Mouse (Mus musculus) kidney, embryonic 14.5 days (tissue): ENCODE data around the gene Npw. TPM values are rescaled to one million over a fixed set of nuclear protein-coding genes. Genes with fewer than 3 reads are reported as not detected.
"Not testable (repeated sequence)": the region's sequence is repeated elsewhere in the genome, so short reads cannot be mapped to it uniquely, and the experiment has no call there.

Experiments used
- ATAC-seq: fragments of 200-750 bp; cut with Nextera tagmentation; 2 replicates; pipeline ENCODE4 v1.8.0; 2017; ENCODE audit warnings: moderate number of reproducible peaks, mild to moderate bottlenecking, moderate TSS enrichment, moderate library complexity; ENCODE audit not compliant: low FRiP score, low TSS enrichment
- H3K27ac ChIP-seq: fragments of 300-500 bp; sonication (generic); 2 replicates; pipeline ENCODE4 v1.5.1; 2014; ENCODE audit warnings: low read depth, mild to moderate bottlenecking, low read length, moderate library complexity, mixed read lengths
- H3K27me3 ChIP-seq: fragments of 300-500 bp; sonication (generic); 2 replicates; pipeline ENCODE4 v1.6.1; 2014; ENCODE audit warnings: mild to moderate bottlenecking, low read length; ENCODE audit not compliant: control insufficient read depth, insufficient read depth
- H3K36me3 ChIP-seq: fragments of 300-500 bp; sonication (generic); 2 replicates; pipeline ENCODE4 v1.6.1; 2014; ENCODE audit warnings: low read length, mixed read lengths; ENCODE audit not compliant: control insufficient read depth, insufficient read depth
- H3K4me1 ChIP-seq: fragments of 300-500 bp; sonication (generic); 2 replicates; pipeline ENCODE4 v1.6.1; 2014; ENCODE audit warnings: low read length, mixed read lengths; ENCODE audit not compliant: control insufficient read depth, insufficient read depth
- H3K4me2 ChIP-seq: fragments of 300-500 bp; sonication (generic); replicated peaks from 2 replicates; pipeline ENCODE4 v1.6.1; 2014; ENCODE audit warnings: low read depth, mild to moderate bottlenecking, low read length
- H3K4me3 ChIP-seq: fragments of 300-500 bp; sonication (generic); 2 replicates; pipeline ENCODE4 v1.5.1; 2014; ENCODE audit warnings: mild to moderate bottlenecking, low read length
- H3K9ac ChIP-seq: fragments of 300-500 bp; sonication (generic); 2 replicates; pipeline ENCODE4 v1.6.1; 2014; ENCODE audit warnings: low read depth, mild to moderate bottlenecking, low read length, moderate library complexity
- H3K9me3 ChIP-seq: fragments of 300-500 bp; sonication (generic); 2 replicates; pipeline ENCODE4 v1.6.1; 2016; ENCODE audit warnings: low read length; ENCODE audit not compliant: control insufficient read depth
- WGBS: fragments of 180-500 bp; shearing (Covaris S2); extraction: QIAGEN DNeasy Blood & Tissue Kit; methylation state at CpG from one replicate; pipeline ENCODE4 v1.1.7; 2014; 5-methylcytosine and 5-hydroxymethylcytosine counted together
- polyA plus RNA-seq: library from polyadenylated mRNA; unstranded; fragments of >200 nt; fragmentation: Nextera tagmentation; extraction: Ambion mirVana; gene quantifications from 2 replicates; pipeline ENCODE4 v1.2.1, GENCODE M21; 2014

Npw gene
- polyA plus RNA-seq, 1 experiment from 2014 or later: not detected

- no peak for ATAC-seq
- Histone ChIP-seq H3K4me3 (no peak overlapping the region), H3K9ac (no peak overlapping the region), H3K9me3 (no peaks in the 10 kb centered on the region), H3K36me3 (peaks cover 54% of the 10 kb centered on the region), H3K27me3 (no peaks in the 10 kb centered on the region), H3K4me2 (no peak overlapping the region), H3K4me1 (peaks cover 5% of the 10 kb centered on the region), H3K27ac (no peak overlapping the region)
- 95% methylated on average over 5 of the region's 5 CpGs for WGBS
These were observed 18.6 kb upstream of the Npw start for GRCm38 (mm10) chr17:24676877-24677276.

DNA sequence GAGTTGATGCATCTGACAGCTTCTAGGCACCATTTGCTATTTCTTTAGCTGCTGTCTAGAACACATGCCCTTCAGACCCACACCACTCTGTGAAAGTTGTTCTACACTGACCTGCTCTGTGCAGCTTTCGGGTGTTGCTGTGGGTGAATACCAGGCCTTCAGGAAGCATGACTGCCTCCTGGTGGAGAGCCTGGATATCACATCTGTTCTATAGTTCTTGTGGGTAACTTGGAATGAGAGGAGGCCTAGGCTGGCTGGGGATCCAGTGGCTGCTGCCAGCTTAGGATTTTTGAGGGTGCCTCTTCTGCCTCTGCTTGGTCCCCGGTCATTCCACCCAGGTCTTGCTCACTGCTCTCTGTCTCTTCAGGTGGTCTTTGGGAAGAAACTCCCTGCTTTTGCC is 17.9 kb upstream of the Npw start:
- no peak overlapping the region for H3K4me3 ChIP-seq
- no peak overlapping the region for H3K27ac ChIP-seq
- H3K4me1 ChIP-seq: peaks cover 12% of the 10 kb centered on the region
- no peak for ATAC-seq
- WGBS: 68% methylated on average over 2 of the region's 2 CpGs
- no peak overlapping the region for H3K9ac ChIP-seq
- H3K36me3 ChIP-seq: peaks cover 47% of the 10 kb centered on the region
- H3K4me2 ChIP-seq: no peak overlapping the region
- H3K9me3 ChIP-seq: no peaks in the 10 kb centered on the region
- no peaks in the 10 kb centered on the region for H3K27me3 ChIP-seq

DNA sequence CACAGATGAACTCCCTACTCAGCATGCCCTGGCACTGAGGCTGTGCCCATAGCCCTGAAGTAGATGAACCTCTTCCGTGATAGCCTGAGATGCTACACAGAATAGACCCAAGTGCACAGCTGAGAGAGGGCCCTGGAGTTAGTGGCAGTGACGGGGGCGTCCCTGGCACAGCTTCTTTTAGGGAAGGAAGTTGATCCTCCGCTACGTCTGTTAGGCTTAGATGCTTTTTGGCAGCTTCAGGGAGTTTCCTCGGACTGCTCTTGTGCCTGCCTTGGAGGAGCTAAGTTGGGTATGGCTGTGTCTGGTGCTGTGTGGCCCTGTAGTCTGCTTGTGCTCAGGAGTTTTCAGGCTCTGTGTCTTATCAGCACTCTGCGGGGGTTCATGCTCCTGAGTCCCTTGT is 16.0 kb upstream of the Npw start:
- Histone ChIP-seq H3K27ac (no peak overlapping the region), H3K4me1 (peaks cover 22% of the 10 kb centered on the region), H3K36me3 (peaks cover 28% of the 10 kb centered on the region), H3K9ac (no peak overlapping the region), H3K4me2 (no peak overlapping the region), H3K4me3 (no peak overlapping the region), H3K27me3 (no peaks in the 10 kb centered on the region), H3K9me3 (no peaks in the 10 kb centered on the region)
- WGBS: 84% methylated on average over 7 of the region's 7 CpGs
- no peak for ATAC-seq

- peaks cover 26% of the 10 kb centered on the region for H3K4me1 ChIP-seq
- H3K9me3 ChIP-seq: no peaks in the 10 kb centered on the region
- no peak overlapping the region for H3K4me3 ChIP-seq
- ATAC-seq: no peak
- peaks cover 7% of the 10 kb centered on the region for H3K36me3 ChIP-seq
- WGBS: 18% methylated on average over 5 of the region's 5 CpGs
- H3K27me3 ChIP-seq: no peaks in the 10 kb centered on the region
- H3K9ac ChIP-seq: 0 out of 2 replicates have a peak overlapping the region, but pooled peaks have one; percentile 32
- H3K27ac ChIP-seq: no peak overlapping the region
- H3K4me2 ChIP-seq: no peak overlapping the region; the same call in 1 of the 2 replicates
These were observed 13.9 kb upstream of the Npw start for GRCm38 (mm10) chr17:24672141-24672540.

- no peak for ATAC-seq
These were observed 13.1 kb upstream of the Npw start for GRCm38 (mm10) chr17:24671346-24671745.

GRCm38 (mm10) chr17:24670246-24670844 is 12.1 kb upstream of the Npw start:
- WGBS: 9% methylated on average over 8 of the region's 8 CpGs
- no peaks in the 10 kb centered on the region for H3K27me3 ChIP-seq
- peaks cover 26% of the 10 kb centered on the region for H3K4me1 ChIP-seq
- peak overlapping the region; percentile 87 for H3K4me2 ChIP-seq
- no peak for ATAC-seq
- peak overlapping the region; percentile 98 for H3K4me3 ChIP-seq
- no peaks in the 10 kb centered on the region for H3K9me3 ChIP-seq
- H3K36me3 ChIP-seq: no peaks in the 10 kb centered on the region; the same call in 1 of the 2 replicates
- H3K27ac ChIP-seq: peak overlapping the region; percentile 84; the same call in 1 of the 2 replicates
- peak overlapping the region; percentile 97 for H3K9ac ChIP-seq

More at GRCm38 (mm10) chr17:24671346-24671745, 13.1 kb upstream of the Npw start:
- WGBS: 69% methylated on average over 5 of the region's 5 CpGs
- H3K4me2 ChIP-seq: peak overlapping the region; percentile 87
- H3K27ac ChIP-seq: no peak overlapping the region
- H3K36me3 ChIP-seq: no peaks in the 10 kb centered on the region; the same call in 1 of the 2 replicates
- no peaks in the 10 kb centered on the region for H3K9me3 ChIP-seq
- H3K4me3 ChIP-seq: no peak overlapping the region
- H3K4me1 ChIP-seq: peaks cover 26% of the 10 kb centered on the region
- H3K27me3 ChIP-seq: no peaks in the 10 kb centered on the region
- peak overlapping the region; percentile 97; the same call in 1 of the 2 replicates for H3K9ac ChIP-seq

DNA sequence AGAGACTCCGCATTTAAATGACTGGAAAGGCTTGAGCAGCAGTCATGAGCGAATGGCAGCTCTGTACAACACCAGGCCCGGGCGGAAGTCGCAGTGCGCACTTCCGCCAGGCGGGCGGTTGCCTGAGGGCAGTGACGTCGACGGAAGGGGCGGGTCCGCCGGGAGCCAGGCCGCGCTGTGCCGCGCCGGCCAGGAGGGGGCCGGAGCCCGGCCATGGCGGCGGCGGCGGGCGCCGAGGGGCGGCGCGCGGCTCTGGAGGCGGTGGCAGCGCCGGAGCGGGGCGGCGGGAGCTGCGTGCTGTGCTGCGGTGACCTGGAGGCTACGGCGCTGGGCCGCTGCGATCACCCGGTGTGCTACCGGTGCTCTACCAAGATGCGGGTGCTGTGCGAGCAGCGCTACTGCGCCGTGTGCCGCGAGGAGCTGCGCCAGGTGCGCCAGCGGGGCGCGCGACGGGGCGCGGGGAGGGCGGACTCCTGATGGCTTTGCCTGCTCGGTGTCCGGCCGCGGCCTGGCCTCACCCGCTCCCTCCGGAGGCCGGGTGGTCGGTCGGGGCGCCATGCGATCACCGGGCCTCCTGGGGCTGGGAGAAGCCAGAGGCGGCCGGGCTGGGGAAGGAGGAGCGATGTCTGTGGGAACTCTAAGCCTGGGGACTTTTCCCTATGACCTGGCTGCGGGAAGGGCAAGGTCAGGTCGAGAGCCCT is 11.4 kb upstream of the Npw start, which contains the start of gene Zfp598:
Gene Zfp598 (plus strand): TSS at position 143 of the 701 bp plus-strand sequence.
- peak; percentile 98 for ATAC-seq

GRCm38 (mm10) chr17:24669214-24669544 is 10.9 kb upstream of the Npw start:
- peak overlapping the region; percentile 12 for H3K27ac ChIP-seq
- not testable (repeated sequence) for H3K9me3 ChIP-seq, ATAC-seq, H3K36me3 ChIP-seq, H3K27me3 ChIP-seq
- 13% methylated on average over 15 of the region's 15 CpGs for WGBS
- peak overlapping the region; percentile 97 for H3K9ac ChIP-seq
- H3K4me1 ChIP-seq: peaks cover 26% of the 10 kb centered on the region
- peak overlapping the region; percentile 98 for H3K4me3 ChIP-seq
- H3K4me2 ChIP-seq: peak overlapping the region; percentile 87

More for the DNA sequence above, 11.4 kb upstream of the Npw start, which contains the start of gene Zfp598:
- Histone ChIP-seq H3K27ac (peak within 1 kb of the TSS; percentile 84), H3K36me3 (no peaks in the 10 kb centered on the region; the same call in 1 of the 2 replicates), H3K4me3 (peak within 1 kb of the TSS; percentile 98), H3K9ac (peak within 1 kb of the TSS; percentile 97), H3K4me1 (peaks cover 26% of the 10 kb centered on the region), H3K27me3 (no peaks in the 10 kb centered on the region), H3K4me2 (peak within 1 kb of the TSS; percentile 87), H3K9me3 (no peaks in the 10 kb centered on the region)
- under 1% methylated on average over 77 of the region's 80 CpGs for WGBS

DNA sequence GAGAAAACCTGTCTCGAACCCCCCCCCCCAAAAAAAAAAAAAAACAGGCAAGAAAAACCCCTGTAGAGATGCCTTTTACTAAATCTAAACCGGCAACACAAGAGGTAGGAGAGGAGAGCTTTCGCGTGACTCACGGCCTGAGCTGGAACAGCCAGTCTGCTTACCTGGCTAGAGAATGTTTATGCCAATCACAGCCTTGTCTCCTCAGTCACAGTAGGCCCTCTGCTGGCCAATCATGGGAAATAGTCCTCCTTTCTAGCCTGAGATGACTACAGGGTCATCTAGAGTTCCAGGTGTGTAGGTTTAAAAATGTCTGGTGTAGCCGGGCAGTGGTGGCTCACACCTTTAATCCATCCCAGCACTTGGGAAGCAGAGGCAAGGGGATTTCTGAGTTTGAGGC is 9.2 kb upstream of the Npw start:
- Histone ChIP-seq H3K4me3 (no peak overlapping the region), H3K4me1 (peaks cover 26% of the 10 kb centered on the region), H3K9ac (no peak overlapping the region), H3K4me2 (no peak overlapping the region), H3K9me3 (no peaks in the 10 kb centered on the region), H3K36me3 (no peaks in the 10 kb centered on the region), H3K27ac (no peak overlapping the region), H3K27me3 (0 out of 2 replicates have a peak, but pooled peaks cover 3% of the 10 kb centered on the region)
- 25% methylated on average over 6 of the region's 6 CpGs for WGBS
- no peak; the same call in 1 of the 2 replicates for ATAC-seq
